Mouse (Mus musculus): ENCODE data around the gene Chd4. TPM values are rescaled to one million over a fixed set of nuclear protein-coding genes. Genes with fewer than 3 reads are reported as not detected.

The Chd4 gene
- polyA plus RNA-seq, 1 experiment = 144 TPM

GRCm38 (mm10) chr6:125071896-125072279, 23.9 kb upstream of the Chd4 start:
- H3K4me1 ChIP-seq (ENCODE audit: control insufficient read depth, insufficient read depth, low read length) = peaks cover 30% of the 10 kb centered on the region
- no peak for TF ChIP-seq POLR2A (IDR thresholded peaks at IDR 0.05; ENCODE audit: borderline replicate concordance, low read depth, low read length)
- TF ChIP-seq CTCF (IDR thresholded peaks at IDR 0.05; ENCODE audit: low read depth, low read length) = no peak
- H3K4me3 ChIP-seq (ENCODE audit: insufficient read depth, low read length) = peak overlapping the region; percentile 67
- H3K27ac ChIP-seq (ENCODE audit: insufficient read depth, low read depth, low read length) = peak overlapping the region; percentile 84

- peaks cover 27% of the 10 kb centered on the region for H3K4me1 ChIP-seq (ENCODE audit: control insufficient read depth, insufficient read depth, low read length)
- TF ChIP-seq CTCF (IDR thresholded peaks at IDR 0.05; ENCODE audit: low read depth, low read length) = no peak
- no peak for TF ChIP-seq POLR2A (IDR thresholded peaks at IDR 0.05; ENCODE audit: borderline replicate concordance, low read depth, low read length)
- H3K4me3 ChIP-seq (ENCODE audit: insufficient read depth, low read length) = peak overlapping the region; percentile 12; the same call in 1 of the 2 replicates
- H3K27ac ChIP-seq (ENCODE audit: insufficient read depth, low read depth, low read length) = no peak overlapping the region
Measured at GRCm38 (mm10) chr6:125073825-125074224, 22.0 kb upstream of the Chd4 start.

DNA sequence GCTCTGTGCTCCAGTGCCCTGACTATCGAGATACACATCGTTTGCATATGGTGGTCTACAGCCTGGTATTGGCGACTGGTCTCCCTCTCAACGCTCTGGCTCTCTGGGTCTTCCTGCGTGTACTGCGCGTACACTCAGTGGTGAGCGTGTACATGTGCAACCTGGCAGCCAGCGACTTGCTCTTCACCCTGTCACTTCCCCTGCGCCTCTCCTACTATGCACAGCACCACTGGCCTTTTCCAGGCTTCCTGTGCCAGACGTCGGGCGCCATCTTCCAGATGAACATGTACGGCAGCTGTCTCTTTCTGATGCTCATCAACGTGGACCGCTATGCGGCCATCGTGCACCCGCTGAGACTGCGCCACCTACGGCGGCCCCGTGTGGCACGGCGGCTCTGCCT, 14.4 kb upstream of the Chd4 start:
- TF ChIP-seq POLR2A (IDR thresholded peaks at IDR 0.05; ENCODE audit: borderline replicate concordance, low read depth, low read length) = no peak
- TF ChIP-seq CTCF (IDR thresholded peaks at IDR 0.05; ENCODE audit: low read depth, low read length) = no peak
- H3K4me3 ChIP-seq (ENCODE audit: insufficient read depth, low read length) = no peak overlapping the region
- no peak overlapping the region for H3K27ac ChIP-seq (ENCODE audit: insufficient read depth, low read depth, low read length)
- H3K4me1 ChIP-seq (ENCODE audit: control insufficient read depth, insufficient read depth, low read length) = peaks cover 22% of the 10 kb centered on the region

DNA sequence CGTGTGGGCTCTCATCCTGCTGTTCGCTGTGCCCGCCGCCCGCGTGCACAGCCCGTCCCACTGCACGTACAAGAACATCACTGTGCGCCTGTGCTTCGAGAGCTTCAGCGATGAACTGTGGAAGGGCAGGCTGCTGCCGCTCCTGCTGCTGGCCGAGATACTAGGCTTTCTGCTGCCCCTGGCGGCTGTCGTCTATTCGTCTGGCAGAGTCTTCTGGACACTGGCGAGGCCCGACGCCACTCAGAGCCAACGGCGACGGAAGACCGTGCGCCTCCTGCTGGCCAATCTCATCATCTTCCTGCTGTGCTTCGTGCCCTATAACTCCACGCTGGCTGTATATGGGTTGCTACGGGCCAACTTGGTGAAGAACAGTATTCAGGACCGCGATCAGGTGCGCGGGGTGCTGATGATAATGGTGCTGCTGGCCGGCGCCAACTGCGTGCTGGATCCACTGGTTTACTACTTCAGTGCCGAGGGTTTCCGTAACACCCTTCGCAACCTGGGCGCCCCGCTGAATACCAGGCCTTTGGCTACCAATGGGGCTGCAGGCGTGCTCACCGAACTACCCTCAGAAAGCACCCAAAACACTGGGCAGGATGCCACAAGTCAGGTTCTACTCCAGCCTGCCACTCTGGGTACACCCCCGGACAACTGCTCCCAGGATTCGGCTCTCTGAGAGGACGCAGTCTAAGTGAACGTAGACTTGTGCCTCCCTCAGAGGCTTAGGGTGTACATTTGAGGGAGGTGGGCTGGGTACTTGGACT, 13.8 kb upstream of the Chd4 start:
- TF ChIP-seq CTCF (IDR thresholded peaks at IDR 0.05; ENCODE audit: low read depth, low read length) = no peak; the same call in 1 of the 2 replicates
- no peak for TF ChIP-seq POLR2A (IDR thresholded peaks at IDR 0.05; ENCODE audit: borderline replicate concordance, low read depth, low read length)
- Histone ChIP-seq H3K4me3 (ENCODE audit: insufficient read depth, low read length) (no peak overlapping the region), H3K27ac (ENCODE audit: insufficient read depth, low read depth, low read length) (peak overlapping the region; percentile 32; the same call in 1 of the 2 replicates)

DNA sequence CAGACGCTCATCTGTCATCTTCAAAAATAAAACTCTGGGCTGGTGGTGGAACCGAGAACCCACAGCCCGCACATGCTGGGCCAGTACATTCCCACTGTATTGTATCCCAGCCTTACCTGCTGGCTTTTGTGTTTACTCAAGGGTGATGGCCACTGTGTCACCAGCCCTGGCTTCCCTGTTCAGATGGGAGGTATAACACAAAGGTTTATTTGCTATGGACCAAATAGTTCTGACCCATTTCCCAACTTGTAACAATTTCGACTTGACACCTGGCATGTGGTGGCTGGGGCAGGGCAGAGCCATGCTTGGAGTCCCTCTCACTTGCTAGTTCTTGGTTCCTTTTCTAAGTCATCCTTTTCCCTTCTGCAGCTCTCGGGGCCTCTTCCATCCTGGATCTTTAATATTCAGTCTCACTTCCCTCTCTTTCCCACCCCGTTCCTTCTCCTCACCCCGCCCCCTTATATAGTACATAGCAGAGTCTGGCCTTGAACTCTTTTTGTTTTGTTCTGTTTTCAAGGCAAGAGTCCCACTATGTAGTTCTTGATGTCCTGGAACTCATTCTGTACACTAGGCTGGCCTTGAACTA, 12.9 kb upstream of the Chd4 start:
- H3K27ac ChIP-seq (ENCODE audit: insufficient read depth, low read depth, low read length) = peak overlapping the region; percentile 35
- TF ChIP-seq POLR2A (IDR thresholded peaks at IDR 0.05; ENCODE audit: borderline replicate concordance, low read depth, low read length) (no peak), CTCF (IDR thresholded peaks at IDR 0.05; ENCODE audit: low read depth, low read length) (no peak)
- H3K4me1 ChIP-seq (ENCODE audit: control insufficient read depth, insufficient read depth, low read length) = peaks cover 22% of the 10 kb centered on the region
- H3K4me3 ChIP-seq (ENCODE audit: insufficient read depth, low read length) = no peak overlapping the region

More for the DNA sequence above, 13.8 kb upstream of the Chd4 start:
- H3K4me1 ChIP-seq (ENCODE audit: control insufficient read depth, insufficient read depth, low read length) = peaks cover 22% of the 10 kb centered on the region

- H3K4me1 ChIP-seq (ENCODE audit: control insufficient read depth, insufficient read depth, low read length) = peaks cover 28% of the 10 kb centered on the region
- H3K27ac ChIP-seq (ENCODE audit: insufficient read depth, low read depth, low read length) = peak overlapping the region; percentile 59; the same call in 1 of the 2 replicates
- no peak overlapping the region for H3K4me3 ChIP-seq (ENCODE audit: insufficient read depth, low read length)
- TF ChIP-seq POLR2A (IDR thresholded peaks at IDR 0.05; ENCODE audit: borderline replicate concordance, low read depth, low read length) = no peak
Measured at GRCm38 (mm10) chr6:125084424-125084823, 11.4 kb upstream of the Chd4 start.

DNA sequence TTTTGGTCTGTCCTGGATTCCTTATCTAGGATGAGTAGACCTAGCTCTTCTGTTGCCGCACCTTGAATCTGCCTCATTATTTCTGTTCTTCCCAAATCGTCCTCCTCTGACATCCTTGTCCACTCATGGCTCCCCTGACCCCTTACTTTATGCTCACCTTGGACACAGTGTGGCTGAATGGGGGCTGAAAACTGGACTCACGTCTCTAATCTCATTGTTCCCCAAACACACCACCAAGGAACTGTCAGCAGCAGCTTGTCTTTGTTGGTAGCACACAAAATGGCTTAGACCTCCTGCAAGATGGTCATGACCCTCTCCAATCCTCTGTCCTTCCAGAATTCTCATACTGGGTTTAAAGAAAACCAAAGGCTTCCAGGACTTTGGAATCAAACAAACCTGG, 7.8 kb upstream of the Chd4 start:
- no peak overlapping the region for H3K4me3 ChIP-seq (ENCODE audit: insufficient read depth, low read length)
- peaks cover 23% of the 10 kb centered on the region for H3K4me1 ChIP-seq (ENCODE audit: control insufficient read depth, insufficient read depth, low read length)
- TF ChIP-seq POLR2A (IDR thresholded peaks at IDR 0.05; ENCODE audit: borderline replicate concordance, low read depth, low read length) (no peak), CTCF (IDR thresholded peaks at IDR 0.05; ENCODE audit: low read depth, low read length) (no peak)
- H3K27ac ChIP-seq (ENCODE audit: insufficient read depth, low read depth, low read length) = no peak overlapping the region

- Histone ChIP-seq H3K4me1 (ENCODE audit: control insufficient read depth, insufficient read depth, low read length) (peaks cover 17% of the 10 kb centered on the region), H3K4me3 (ENCODE audit: insufficient read depth, low read length) (no peak overlapping the region), H3K27ac (ENCODE audit: insufficient read depth, low read depth, low read length) (no peak overlapping the region)
- TF ChIP-seq POLR2A (IDR thresholded peaks at IDR 0.05; ENCODE audit: borderline replicate concordance, low read depth, low read length) (no peak), CTCF (IDR thresholded peaks at IDR 0.05; ENCODE audit: low read depth, low read length) (no peak)
Measured at GRCm38 (mm10) chr6:125088561-125089321, 7.0 kb upstream of the Chd4 start.

DNA sequence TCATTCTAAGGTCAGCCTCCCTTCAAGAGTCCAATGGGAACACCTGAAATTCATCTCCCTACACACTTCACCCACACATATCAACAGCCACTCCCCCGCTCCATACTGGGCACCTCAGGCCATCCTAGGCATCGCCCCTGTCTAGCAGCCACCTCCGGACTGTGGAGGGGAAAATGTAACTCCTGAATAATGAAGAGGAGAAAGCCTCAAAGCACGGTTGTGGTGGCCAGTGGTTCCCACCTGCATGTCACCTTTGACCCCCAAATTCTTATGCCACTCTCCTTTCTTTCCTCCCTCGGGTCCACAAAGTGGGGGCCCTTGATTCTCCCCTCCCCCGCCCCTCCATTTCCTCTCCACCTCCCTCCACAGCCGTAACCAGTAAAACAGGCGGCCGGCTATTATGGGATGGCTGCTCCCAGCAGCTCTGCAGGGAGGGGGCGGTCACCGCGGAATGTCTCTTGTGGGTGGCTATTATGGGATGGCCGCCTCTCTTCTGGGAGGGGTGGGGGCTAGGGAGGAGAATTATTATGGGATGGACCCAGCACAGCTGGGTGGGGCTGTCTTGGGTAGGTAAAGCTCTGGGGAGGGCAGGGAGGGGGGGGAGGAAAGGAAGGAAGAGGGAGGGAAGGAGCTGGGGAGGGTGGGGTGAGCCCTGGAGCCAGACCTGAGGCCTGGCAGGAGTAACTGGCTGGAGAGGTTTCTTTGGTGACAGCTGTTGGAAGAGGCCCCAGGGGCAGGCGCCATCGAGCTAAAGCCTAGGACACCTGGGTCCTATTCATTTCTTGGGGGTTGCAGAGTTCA, 6.1 kb upstream of the Chd4 start:
- TF ChIP-seq POLR2A (IDR thresholded peaks at IDR 0.05; ENCODE audit: borderline replicate concordance, low read depth, low read length) (no peak), CTCF (IDR thresholded peaks at IDR 0.05; ENCODE audit: low read depth, low read length) (no peak)
- H3K4me1 ChIP-seq (ENCODE audit: control insufficient read depth, insufficient read depth, low read length) = peaks cover 12% of the 10 kb centered on the region
- H3K4me3 ChIP-seq (ENCODE audit: insufficient read depth, low read length) = no peak overlapping the region
- H3K27ac ChIP-seq (ENCODE audit: insufficient read depth, low read depth, low read length) = no peak overlapping the region

Measured in bone marrow macrophage, adult 2 months (primary cell).